In the genomic region with DNA sequence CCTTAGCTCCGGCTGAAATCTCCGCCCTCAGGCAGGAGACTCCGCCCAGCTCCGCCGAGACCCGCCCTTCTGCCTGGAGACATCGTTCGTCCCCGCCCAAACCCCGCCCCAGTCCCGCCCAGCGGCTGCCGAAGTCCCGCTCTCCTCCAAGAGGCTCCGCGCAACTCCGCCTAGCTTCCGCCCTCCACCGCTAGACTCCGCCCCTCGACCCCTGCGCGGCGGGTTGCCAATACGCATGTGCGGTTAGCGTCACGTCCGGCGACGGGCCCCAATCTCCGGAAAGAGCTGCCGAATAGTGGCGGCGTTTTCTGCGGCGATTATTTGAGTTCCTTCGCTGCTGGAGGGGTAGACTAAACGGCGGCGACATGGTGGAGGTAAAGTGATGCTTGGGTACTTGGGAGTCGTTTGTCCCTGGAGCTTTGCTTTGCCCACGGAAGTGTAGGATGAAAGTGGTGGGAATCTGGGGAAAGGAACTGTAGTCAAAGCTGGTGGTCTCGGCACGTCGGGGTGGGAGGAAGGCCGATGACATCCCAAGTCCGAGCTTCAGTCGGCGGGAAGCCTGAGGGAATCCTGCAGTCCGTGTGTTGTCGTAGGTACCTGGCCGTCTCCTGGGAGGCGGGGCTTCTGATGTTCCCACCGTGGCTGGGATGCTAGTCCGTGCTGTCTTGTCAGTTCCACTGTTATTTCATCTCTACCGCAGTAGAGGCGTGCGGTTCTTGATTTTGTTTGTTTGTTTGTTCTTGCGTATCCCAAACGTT, we compare ENCODE assay signal across 8 mouse cellular contexts. TPM values are rescaled to one million over a fixed set of nuclear protein-coding genes. Genes with fewer than 3 reads are reported as not detected.
A peak's percentile ranks its signal among the peaks of the same experiment; 100 is the strongest.
DNase-seq lines count a peak whose midpoint lies in the region; ATAC-seq and TF ChIP-seq lines count a peak whose summit lies in the region.

A gene (plus strand): TSS at position 242 of the 758 bp plus-strand sequence.

- peak; percentile 98 for DNase-seq in MN1 (ENCODE audit: low spot score)
- peak; percentile 98 for DNase-seq in cerebellum, adult 9-10 months
- peak; percentile 99 for DNase-seq in hindbrain, embryonic 10.5 days (ENCODE audit: low spot score)
- DNase-seq in layer of hippocampus, adult 9-11 months = peak; percentile 96
- DNase-seq in lung, postnatal 0 days (ENCODE audit: low spot score) = peak; percentile 98
- DNase-seq in ovary, postnatal 14 days (ENCODE audit: low spot score) = peak; percentile 99
- DNase-seq in thymus, postnatal 14 days = peak; percentile 99

- TF ChIP-seq CTCF in lung, postnatal 0 days (IDR thresholded peaks at IDR 0.05) = peak; percentile 27; the same call in 1 of the 2 replicates

- peak within 1 kb of the TSS; percentile 79 for H3K9ac ChIP-seq in lung, postnatal 0 days (replicated peaks; ENCODE audit: low read depth)

- WGBS in hindbrain, embryonic 10.5 days = under 1% methylated on average over 61 of the region's 61 CpGs
- WGBS in lung, postnatal 0 days = 1% methylated on average over 60 of the region's 61 CpGs

- no peak for TF ChIP-seq EP300 in lung, postnatal 0 days (IDR thresholded peaks at IDR 0.05)

- peak within 1 kb of the TSS; percentile 79 for H3K4me2 ChIP-seq in lung, postnatal 0 days (replicated peaks; ENCODE audit: low read depth, low read length)

- peak within 1 kb of the TSS; percentile 87 for H3K27ac ChIP-seq in hindbrain, embryonic 10.5 days
- peak within 1 kb of the TSS; percentile 65 for H3K27ac ChIP-seq in lung, postnatal 0 days (ENCODE audit: low read length)

- ATAC-seq in frontal cortex, adult (ENCODE audit: low TSS enrichment) = peak; percentile 100
- ATAC-seq in lung, postnatal 0 days = peak; percentile 99

- H3K4me3 ChIP-seq in hindbrain, embryonic 10.5 days = peak within 1 kb of the TSS; percentile 81
- peak within 1 kb of the TSS; percentile 82 for H3K4me3 ChIP-seq in lung, postnatal 0 days (ENCODE audit: low read depth, low read length)

- no peaks in the 10 kb centered on the region for H3K9me3 ChIP-seq in hindbrain, embryonic 10.5 days
- no peaks in the 10 kb centered on the region for H3K9me3 ChIP-seq in lung, postnatal 0 days (ENCODE audit: low read length)

- H3K36me3 ChIP-seq in hindbrain, embryonic 10.5 days = peaks cover 40% of the 10 kb centered on the region
- H3K36me3 ChIP-seq in lung, postnatal 0 days (ENCODE audit: insufficient read depth, low read length) = peaks cover 19% of the 10 kb centered on the region; the same call in 1 of the 2 replicates

- no peaks in the 10 kb centered on the region for H3K27me3 ChIP-seq in hindbrain, embryonic 10.5 days (ENCODE audit: insufficient read depth, poor library complexity, severe bottlenecking)
- no peaks in the 10 kb centered on the region for H3K27me3 ChIP-seq in lung, postnatal 0 days (replicated peaks; ENCODE audit: insufficient read depth, low read length)

- peaks cover 11% of the 10 kb centered on the region for H3K4me1 ChIP-seq in hindbrain, embryonic 10.5 days (replicated peaks)
- H3K4me1 ChIP-seq in lung, postnatal 0 days (ENCODE audit: insufficient read depth, low read depth, low read length) = peaks cover 7% of the 10 kb centered on the region; the same call in 1 of the 2 replicates

RNA-seq across cellular contexts. Expression of the gene that starts here (rescaled TPM):
- 138 and 139 TPM in 2 replicates for polyA plus RNA-seq in hindbrain, embryonic 10.5 days (2016; fragmentation: Nextera tagmentation; extraction: Ambion mirVana)
- polyA plus RNA-seq in lung, postnatal 0 days (2015; fragmentation: Nextera tagmentation; extraction: Ambion mirVana) = 54.5 and 57.8 TPM in 2 replicates

Comparison
In these comparisons a context has a peak if more than half of its experiments do, and no peak if none do; other contexts are left out.
1. Peak in every context shown above with its lines: DNase-seq, ATAC-seq, H3K4me3 ChIP-seq and H3K27ac ChIP-seq.